Mouse (Mus musculus) erythroblast, embryonic 14.5 days (primary cell): ENCODE results near the gene Prss28.

Experiments used
- GATA1 ChIP-seq: IDR thresholded peaks from 2 replicates; pipeline ENCODE4 v1.6.1; 2012; ENCODE audit warnings: low read length, inconsistent platforms, mixed read lengths
- TAL1 ChIP-seq: IDR thresholded peaks from 3 replicates; pipeline ENCODE4 v1.6.1; 2012; ENCODE audit warnings: low read length, inconsistent platforms, mixed read lengths

DNA sequence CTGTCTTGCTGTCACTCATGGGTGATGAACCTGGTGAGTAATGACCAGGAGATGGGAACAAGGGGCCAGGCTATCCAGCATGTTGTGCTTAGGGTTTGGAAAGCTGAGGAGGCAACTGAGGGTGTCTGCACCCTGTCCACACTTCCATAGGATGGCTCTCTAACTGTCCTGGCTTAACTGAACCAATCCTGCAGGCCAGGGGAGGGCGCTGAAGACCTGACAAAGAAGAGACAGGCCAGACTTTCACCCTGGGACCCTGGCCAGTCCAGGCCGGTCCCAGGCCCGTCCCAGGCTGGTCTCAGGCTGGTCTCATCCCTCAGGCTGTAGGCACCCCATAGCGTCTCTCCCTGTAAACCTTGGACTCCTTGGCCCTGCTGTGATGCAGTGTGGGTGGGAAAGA is 18.0 kb upstream of the Prss28 start:
- TF ChIP-seq TAL1, result no peak
- TF ChIP-seq GATA1, result no peak
